Mouse (Mus musculus) kidney, postnatal 36 days (tissue): ENCODE results near the gene Ak5.
A peak's percentile ranks its signal among the peaks of the same experiment; 100 is the strongest.
"Not testable (repeated sequence)": the region's sequence is repeated elsewhere in the genome, so short reads cannot be mapped to it uniquely, and the experiment has no call there.

Source experiments
- DNase-seq, 2 experiments: peaks; one replicate each; pipeline ENCODE4 v3.0.0; 2021 to 2022; ENCODE audit warnings: mixed read lengths in 2 of 2

The Ak5 gene

GRCm38 (mm10) chr3:152668239-152668638, at the start of gene Ak5:
Gene Ak5, minus strand, starts transcription at chr3:152668360.
- DNase-seq = no peak

- DNase-seq = peak; percentile 90 to 94
These were observed 46.1 kb upstream of the Ak5 start, which contains the start of gene Pigk for GRCm38 (mm10) chr3:152713991-152714902. Gene Pigk, plus strand, starts transcription at chr3:152714100.

GRCm38 (mm10) chr3:152712957-152713356, 44.8 kb upstream of the Ak5 start:
- DNase-seq = no peak

- peak in 1 of 2 experiments; percentile 24 for DNase-seq
These were observed 41.8 kb upstream of the Ak5 start for GRCm38 (mm10) chr3:152709936-152710335.

GRCm38 (mm10) chr3:152707321-152707823, 39.2 kb upstream of the Ak5 start:
- no peak for DNase-seq

GRCm38 (mm10) chr3:152706901-152707300, 38.7 kb upstream of the Ak5 start:
- no peak for DNase-seq

- no peak for DNase-seq
These were observed 37.7 kb upstream of the Ak5 start for GRCm38 (mm10) chr3:152705826-152706225.

- no peak for DNase-seq
These were observed 34.2 kb upstream of the Ak5 start for GRCm38 (mm10) chr3:152702274-152702843.

GRCm38 (mm10) chr3:152701536-152701935, 33.4 kb upstream of the Ak5 start:
- DNase-seq = not testable (repeated sequence)

- DNase-seq = no peak
These were observed 31.1 kb upstream of the Ak5 start for GRCm38 (mm10) chr3:152699261-152699660.

GRCm38 (mm10) chr3:152698017-152698416, 29.9 kb upstream of the Ak5 start:
- DNase-seq = no peak

GRCm38 (mm10) chr3:152694950-152695349, 26.8 kb upstream of the Ak5 start:
- DNase-seq = no peak

- peak; percentile 40 to 66 for DNase-seq
These were observed 20.9 kb upstream of the Ak5 start for GRCm38 (mm10) chr3:152689105-152689504.

- DNase-seq = peak; percentile 17 to 35
These were observed 20.4 kb upstream of the Ak5 start for GRCm38 (mm10) chr3:152688532-152688931.

GRCm38 (mm10) chr3:152674663-152675062, 6.5 kb upstream of the Ak5 start:
- DNase-seq = no peak

GRCm38 (mm10) chr3:152669783-152670182, 1.6 kb upstream of the Ak5 start:
- no peak for DNase-seq

- no peak for DNase-seq
These were observed 633 bp upstream of the Ak5 start for GRCm38 (mm10) chr3:152668793-152669192.

- peak in 1 of 2 experiments; percentile 46 for DNase-seq
These were observed 576 bp downstream of the Ak5 start for GRCm38 (mm10) chr3:152667356-152668211.

- no peak for DNase-seq
These were observed 1.2 kb downstream of the Ak5 start for GRCm38 (mm10) chr3:152666991-152667355.

- no peak for DNase-seq
These were observed 9.6 kb downstream of the Ak5 start for GRCm38 (mm10) chr3:152658592-152658991.

- no peak for DNase-seq
These were observed 16.2 kb downstream of the Ak5 start for GRCm38 (mm10) chr3:152651991-152652390.

- no peak for DNase-seq
These were observed 23.6 kb downstream of the Ak5 start for GRCm38 (mm10) chr3:152644610-152645009.
